31 mouse cellular contexts compared by ENCODE assay signal in the genomic region with DNA sequence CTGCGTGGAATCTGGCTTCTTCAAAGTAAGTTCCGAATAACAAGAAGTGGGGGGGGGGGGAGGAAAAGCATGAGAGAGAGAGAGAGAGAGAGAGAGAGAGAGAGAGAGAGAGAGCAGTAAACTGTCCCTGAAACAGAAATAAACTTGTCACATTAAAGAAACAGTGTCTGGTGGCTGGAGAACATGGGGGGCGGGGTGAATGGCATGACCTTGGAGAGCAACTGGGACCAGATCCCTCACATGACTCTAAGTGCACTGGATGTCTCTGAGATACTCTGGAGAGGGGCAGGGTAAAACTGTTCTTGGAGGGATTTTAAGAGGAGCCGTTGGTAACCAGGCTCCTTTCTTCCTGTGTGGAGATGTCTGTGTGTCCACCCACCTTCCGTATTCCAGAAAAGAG. TPM values are rescaled to one million over a fixed set of nuclear protein-coding genes. Genes with fewer than 3 reads are reported as not detected.
DNase-seq lines count a peak whose midpoint lies in the region; ATAC-seq and TF ChIP-seq lines count a peak whose summit lies in the region.
"Had no signal": no experiment of that assay in that cellular context is flagged by ENCODE, and none has a peak within 500 bp of the region (broad histone marks: within the 10 kb centered on the region; RNA-seq: fewer than 3 reads in every experiment).

No protein-coding gene starts in this region.

- no peaks in the 10 kb centered on the region for H3K36me3 ChIP-seq in heart, embryonic 10.5 days
- H3K36me3 ChIP-seq in heart, embryonic 11.5 days (ENCODE audit: control insufficient read depth, insufficient read depth, low read length) = no peaks in the 10 kb centered on the region
- no peaks in the 10 kb centered on the region for H3K36me3 ChIP-seq in kidney, embryonic 15.5 days
- no peaks in the 10 kb centered on the region for H3K36me3 ChIP-seq in kidney, adult 2 months (ENCODE audit: control insufficient read depth, insufficient read depth, low read length)
- no peaks in the 10 kb centered on the region for H3K36me3 ChIP-seq in embryonic facial prominence, embryonic 10.5 days (replicated peaks)
- no peaks in the 10 kb centered on the region for H3K36me3 ChIP-seq in thymus, adult 2 months (ENCODE audit: control insufficient read depth, insufficient read depth, low read length)
- no peaks in the 10 kb centered on the region for H3K36me3 ChIP-seq in forebrain, embryonic 12.5 days (replicated peaks)
- H3K36me3 ChIP-seq: embryonic facial prominence, embryonic 13.5 days; hindbrain, embryonic 15.5 days; limb, embryonic 10.5 days; midbrain, embryonic 12.5 days had no signal

- peaks cover 65% of the 10 kb centered on the region for H3K4me1 ChIP-seq in heart, embryonic 10.5 days
- peaks cover 41% of the 10 kb centered on the region for H3K4me1 ChIP-seq in heart, embryonic 11.5 days (ENCODE audit: control insufficient read depth, insufficient read depth, low read length)
- peaks cover 56% of the 10 kb centered on the region for H3K4me1 ChIP-seq in kidney, embryonic 15.5 days
- H3K4me1 ChIP-seq in kidney, adult 2 months (ENCODE audit: control insufficient read depth, insufficient read depth, low read length) = peaks cover 2% of the 10 kb centered on the region; the same call in 1 of the 2 replicates
- H3K4me1 ChIP-seq in embryonic facial prominence, embryonic 10.5 days = peaks cover 44% of the 10 kb centered on the region
- H3K4me1 ChIP-seq in thymus, adult 2 months (replicated peaks; ENCODE audit: control insufficient read depth, insufficient read depth, low read length) = no peaks in the 10 kb centered on the region
- peaks cover 6% of the 10 kb centered on the region; the same call in 1 of the 2 replicates for H3K4me1 ChIP-seq in forebrain, embryonic 12.5 days

- peak overlapping the region; percentile 65 for H3K27ac ChIP-seq in heart, embryonic 10.5 days
- H3K27ac ChIP-seq in heart, embryonic 11.5 days (ENCODE audit: low read depth, low read length) = no peak overlapping the region
- 0 out of 2 replicates have a peak overlapping the region, but pooled peaks have one; percentile 9 for H3K27ac ChIP-seq in kidney, embryonic 15.5 days
- H3K27ac ChIP-seq in kidney, adult 2 months (ENCODE audit: insufficient read depth, low read depth, low read length) = no peak overlapping the region
- peak overlapping the region; percentile 69; the same call in 1 of the 2 replicates for H3K27ac ChIP-seq in embryonic facial prominence, embryonic 10.5 days (replicated peaks)
- H3K27ac ChIP-seq in thymus, adult 2 months (ENCODE audit: control insufficient read depth, insufficient read depth, low read length) = no peak overlapping the region
- H3K27ac ChIP-seq in forebrain, embryonic 12.5 days = no peak overlapping the region
- H3K27ac ChIP-seq: embryonic facial prominence, embryonic 13.5 days; forebrain, embryonic 13.5 days; hindbrain, embryonic 15.5 days; midbrain, embryonic 12.5 days; stomach, postnatal 0 days had no signal

- ATAC-seq in heart, embryonic 11.5 days (replicated peaks; ENCODE audit: insufficient number of reproducible peaks, low FRiP score, low TSS enrichment) = no peak
- ATAC-seq in kidney, embryonic 15.5 days (replicated peaks; ENCODE audit: low FRiP score) = no peak
- no peak for ATAC-seq in forebrain, embryonic 12.5 days (ENCODE audit: low FRiP score)
- ATAC-seq: forebrain, embryonic 13.5 days had no signal

- no peak overlapping the region for H3K4me3 ChIP-seq in heart, embryonic 10.5 days
- H3K4me3 ChIP-seq in heart, embryonic 11.5 days (ENCODE audit: low read depth, low read length) = no peak overlapping the region
- no peak overlapping the region for H3K4me3 ChIP-seq in kidney, embryonic 15.5 days (replicated peaks)
- H3K4me3 ChIP-seq in kidney, adult 2 months (ENCODE audit: insufficient read depth, low read depth, low read length) = no peak overlapping the region
- H3K4me3 ChIP-seq in embryonic facial prominence, embryonic 10.5 days = no peak overlapping the region
- H3K4me3 ChIP-seq in thymus, adult 2 months (ENCODE audit: control insufficient read depth, insufficient read depth, low read length) = no peak overlapping the region
- no peak overlapping the region for H3K4me3 ChIP-seq in forebrain, embryonic 12.5 days (replicated peaks)
- H3K4me3 ChIP-seq: embryonic facial prominence, embryonic 13.5 days; erythroblast, embryonic 14.5 days; forebrain, embryonic 13.5 days; hindbrain, embryonic 15.5 days; limb, embryonic 10.5 days; midbrain, embryonic 12.5 days had no signal

- no peak for TF ChIP-seq CTCF in kidney, adult 2 months (conservative IDR thresholded peaks at IDR 0.05; ENCODE audit: insufficient read depth, insufficient read length, low read depth, low read length)
- TF ChIP-seq CTCF in thymus, adult 2 months (IDR thresholded peaks at IDR 0.05; ENCODE audit: borderline replicate concordance, control insufficient read depth, extremely low read depth, insufficient read depth, low read length, poor library complexity) = no peak

- WGBS in heart, embryonic 10.5 days = 57% methylated on average over 5 of the region's 5 CpGs
- WGBS in heart, embryonic 11.5 days (ENCODE audit: insufficient replicate concordance) = 57% methylated on average over 5 of the region's 5 CpGs
- 56% methylated on average over 5 of the region's 5 CpGs for WGBS in kidney, embryonic 15.5 days
- WGBS in kidney, adult 2 months = 83% methylated on average over 5 of the region's 5 CpGs
- WGBS in embryonic facial prominence, embryonic 10.5 days = 85% methylated on average over 5 of the region's 5 CpGs
- WGBS in thymus, adult 2 months = 89% methylated on average over 5 of the region's 5 CpGs
- 88% methylated on average over 5 of the region's 5 CpGs for WGBS in forebrain, embryonic 12.5 days

- no peak overlapping the region for H3K4me2 ChIP-seq in heart, embryonic 11.5 days
- no peak overlapping the region for H3K4me2 ChIP-seq in kidney, embryonic 15.5 days
- H3K4me2 ChIP-seq in forebrain, embryonic 12.5 days = no peak overlapping the region
- H3K4me2 ChIP-seq: embryonic facial prominence, embryonic 13.5 days; forebrain, embryonic 13.5 days; hindbrain, embryonic 15.5 days; midbrain, embryonic 12.5 days had no signal

- H3K9ac ChIP-seq in heart, embryonic 11.5 days (ENCODE audit: low read depth, low read length) = no peak overlapping the region
- no peak overlapping the region for H3K9ac ChIP-seq in kidney, embryonic 15.5 days
- H3K9ac ChIP-seq in forebrain, embryonic 12.5 days = no peak overlapping the region
- H3K9ac ChIP-seq: embryonic facial prominence, embryonic 13.5 days; forebrain, embryonic 13.5 days; hindbrain, embryonic 15.5 days; midbrain, embryonic 12.5 days had no signal

- no peaks in the 10 kb centered on the region for H3K27me3 ChIP-seq in heart, embryonic 10.5 days (ENCODE audit: insufficient read depth, poor library complexity, severe bottlenecking)
- no peaks in the 10 kb centered on the region for H3K27me3 ChIP-seq in heart, embryonic 11.5 days (ENCODE audit: control insufficient read depth, insufficient read depth, low read length)
- 0 out of 2 replicates have a peak, but pooled peaks cover 4% of the 10 kb centered on the region for H3K27me3 ChIP-seq in kidney, embryonic 15.5 days
- no peaks in the 10 kb centered on the region for H3K27me3 ChIP-seq in kidney, adult 2 months (replicated peaks; ENCODE audit: control insufficient read depth, insufficient read depth, low read length)
- no peaks in the 10 kb centered on the region for H3K27me3 ChIP-seq in embryonic facial prominence, embryonic 10.5 days (replicated peaks; ENCODE audit: low read depth, poor library complexity, severe bottlenecking)
- no peaks in the 10 kb centered on the region for H3K27me3 ChIP-seq in thymus, adult 2 months (ENCODE audit: control insufficient read depth, insufficient read depth, low read length)
- peaks cover 4% of the 10 kb centered on the region; the same call in 1 of the 2 replicates for H3K27me3 ChIP-seq in forebrain, embryonic 12.5 days
- H3K27me3 ChIP-seq: embryonic facial prominence, embryonic 13.5 days; forebrain, embryonic 13.5 days; hindbrain, embryonic 15.5 days had no signal

- no peak for DNase-seq in heart, embryonic 10.5 days (ENCODE audit: low spot score)
- no peak for DNase-seq in kidney, adult 2 months
- DNase-seq in adrenal gland, postnatal 10 days = peak; percentile 62
- no peak for DNase-seq in embryonic facial prominence, embryonic 10.5 days (ENCODE audit: low spot score)
- DNase-seq in thymus, adult 2 months = no peak
- DNase-seq: cerebellum, adult 11-12 months; cerebellum, postnatal 14 days; kidney, adult 8-10 months; kidney, postnatal 14 days; liver; right cerebral cortex, postnatal 14 days had no signal

- no peak for TF ChIP-seq POLR2A in kidney, adult 2 months (IDR thresholded peaks at IDR 0.05; ENCODE audit: low read depth, low read length)
- TF ChIP-seq POLR2A in thymus, adult 2 months (IDR thresholded peaks at IDR 0.05; ENCODE audit: control insufficient read depth, extremely low read depth, insufficient read depth, low read length, poor library complexity) = no peak

- no peaks in the 10 kb centered on the region for H3K9me3 ChIP-seq in heart, embryonic 10.5 days
- H3K9me3 ChIP-seq in heart, embryonic 11.5 days (replicated peaks; ENCODE audit: control insufficient read depth, low read length) = no peaks in the 10 kb centered on the region
- no peaks in the 10 kb centered on the region for H3K9me3 ChIP-seq in kidney, embryonic 15.5 days (replicated peaks)
- H3K9me3 ChIP-seq in embryonic facial prominence, embryonic 10.5 days = no peaks in the 10 kb centered on the region
- H3K9me3 ChIP-seq in forebrain, embryonic 12.5 days = no peaks in the 10 kb centered on the region
- H3K9me3 ChIP-seq: embryonic facial prominence, embryonic 13.5 days; forebrain, embryonic 13.5 days; hindbrain, embryonic 15.5 days; limb, embryonic 10.5 days; midbrain, embryonic 12.5 days had no signal

RNA-seq across cellular contexts. Expression of gene Tgfbi, which starts 19.1 kb away (rescaled TPM):
- 50.4 and 66.2 TPM in 2 replicates for polyA plus RNA-seq in heart, embryonic 10.5 days (2016; fragmentation: Nextera tagmentation; extraction: Ambion mirVana)
- polyA plus RNA-seq in heart, embryonic 11.5 days (2014; fragmentation: Nextera tagmentation; extraction: Ambion mirVana) = 65.0 and 94.5 TPM in 2 replicates
- 121 and 135 TPM in 2 replicates for polyA plus RNA-seq in kidney, embryonic 15.5 days (2015; fragmentation: Nextera tagmentation; extraction: Ambion mirVana)
- polyA plus RNA-seq in kidney, adult 2 months (2012; rRNA removed) = 18.8 and 20.8 TPM in 2 replicates
- 10 to 100 TPM; 52.0 to 57.7 TPM for total RNA-seq in adrenal gland, postnatal 10 days (2021)
- polyA plus RNA-seq in embryonic facial prominence, embryonic 10.5 days (2016; fragmentation: Nextera tagmentation; extraction: Ambion mirVana) = 50.1 and 65.4 TPM in 2 replicates
- 32.1 and 33.8 TPM in 2 replicates for polyA plus RNA-seq in thymus, adult 2 months (2012; rRNA removed)
- 21.4 and 24.0 TPM in 2 replicates for polyA plus RNA-seq in forebrain, embryonic 12.5 days (2016; fragmentation: Nextera tagmentation; extraction: Ambion mirVana)

RNA-seq across cellular contexts. Expression of gene Lect2, which starts 41.9 kb away (rescaled TPM):
- 0.41 and 8.8 TPM in 2 replicates for polyA plus RNA-seq in heart, embryonic 10.5 days (2016; fragmentation: Nextera tagmentation; extraction: Ambion mirVana)
- polyA plus RNA-seq in heart, embryonic 11.5 days (2014; fragmentation: Nextera tagmentation; extraction: Ambion mirVana) = 0.37 and 1.1 TPM in 2 replicates
- 1.8 and 2.5 TPM in 2 replicates for polyA plus RNA-seq in kidney, embryonic 15.5 days (2015; fragmentation: Nextera tagmentation; extraction: Ambion mirVana)
- polyA plus RNA-seq in kidney, adult 2 months (2012; rRNA removed) = 0.19 TPM in 2 replicates
- 10 to 100 TPM; 31.2 to 68.1 TPM for total RNA-seq in adrenal gland, postnatal 10 days (2021)
- polyA plus RNA-seq in embryonic facial prominence, embryonic 10.5 days (2016; fragmentation: Nextera tagmentation; extraction: Ambion mirVana) = not detected in 2 replicates
- polyA plus RNA-seq in thymus, adult 2 months (2012; rRNA removed) = 0.33 TPM in 1 of 2 replicates, not detected in the other
- not detected in 2 replicates for polyA plus RNA-seq in forebrain, embryonic 12.5 days (2016; fragmentation: Nextera tagmentation; extraction: Ambion mirVana)
- total RNA-seq: ES-E14; gastrocnemius, adult 18-20 months; heart, postnatal 25 days; layer of hippocampus, adult 18-20 months; layer of hippocampus, postnatal 25 days; megakaryocyte, adult 5-6 weeks; neutrophil, adult 5-6 weeks had no signal
- polyA plus RNA-seq: embryonic facial prominence, embryonic 13.5 days; forebrain, embryonic 13.5 days; gonadal fat pad, adult 2 months; limb, embryonic 10.5 days; midbrain, embryonic 12.5 days; thymus, postnatal 0 days; urinary bladder, adult 2 months had no signal

Comparison
In these comparisons a context has a peak if more than half of its experiments do, and no peak if none do; other contexts are left out.
1. H3K27ac ChIP-seq: peak in heart, embryonic 10.5 days (single experiment), kidney, embryonic 15.5 days (single experiment) and embryonic facial prominence, embryonic 10.5 days (single experiment); none in heart, embryonic 11.5 days (single experiment), kidney, adult 2 months (single experiment), thymus, adult 2 months (single experiment) and forebrain, embryonic 12.5 days (single experiment).